Mouse (Mus musculus) heart, adult 2 months (tissue): ENCODE measurements around the gene P4ha2.

Experiments
- EP300 ChIP-seq: fragments of 200-500 bp; IDR thresholded peaks from 2 replicates; pipeline ENCODE4 v1.6.1; 2011; ENCODE audit warnings: low read depth, low read length, control low read depth; ENCODE audit not compliant: insufficient read depth
- POLR2A ChIP-seq: fragments of 200-500 bp; IDR thresholded peaks from 2 replicates; pipeline ENCODE4 v1.6.1; 2011; ENCODE audit warnings: mild to moderate bottlenecking, low read depth, low read length, control low read depth; ENCODE audit not compliant: insufficient read depth

GRCm38 (mm10) chr11:54132290-54132689 lies 32.4 kb downstream of the P4ha2 start:
- TF ChIP-seq EP300, result no peak
- TF ChIP-seq POLR2A, result no peak
